Mouse (Mus musculus) stomach, embryonic 14.5 days (tissue): Measurements from ENCODE around the gene Olfr763. TPM values are rescaled to one million over a fixed set of nuclear protein-coding genes. Genes with fewer than 3 reads are reported as not detected.
"Not testable (repeated sequence)": the region's sequence is repeated elsewhere in the genome, so short reads cannot be mapped to it uniquely, and the experiment has no call there.

ENCODE experiments used
- ATAC-seq: fragments of 200-750 bp; cut with Nextera tagmentation; 2 replicates; pipeline ENCODE4 v1.8.0; 2017; ENCODE audit warnings: low read depth, moderate TSS enrichment; ENCODE audit not compliant: insufficient number of reproducible peaks, insufficient read depth, low FRiP score
- H3K27ac ChIP-seq: fragments of 300-500 bp; sonication (generic); 2 replicates; pipeline ENCODE4 v1.5.1; 2014; ENCODE audit warnings: mild to moderate bottlenecking, low read length, moderate library complexity, mixed read lengths
- H3K27me3 ChIP-seq: fragments of 300-500 bp; sonication (generic); 2 replicates; pipeline ENCODE4 v1.6.1; 2014; ENCODE audit warnings: low read length, control low read depth, mixed read lengths; ENCODE audit not compliant: control insufficient read depth, insufficient read depth
- H3K36me3 ChIP-seq: fragments of 300-500 bp; sonication (generic); 2 replicates; pipeline ENCODE4 v1.6.1; 2014; ENCODE audit warnings: mild to moderate bottlenecking, control low read depth, low read length, moderate library complexity, mixed read lengths; ENCODE audit not compliant: control insufficient read depth, insufficient read depth
- H3K4me1 ChIP-seq: fragments of 300-500 bp; sonication (generic); 2 replicates; pipeline ENCODE4 v1.6.1; 2014; ENCODE audit warnings: low read length, control low read depth, mixed read lengths; ENCODE audit not compliant: control insufficient read depth, insufficient read depth
- H3K4me2 ChIP-seq: fragments of 300-500 bp; sonication (generic); replicated peaks from 2 replicates; pipeline ENCODE4 v1.6.1; 2014; ENCODE audit warnings: low read depth, low read length, control low read depth
- H3K4me3 ChIP-seq: fragments of 300-500 bp; sonication (generic); 2 replicates; pipeline ENCODE4 v1.5.1; 2014; ENCODE audit warnings: low read depth, low read length, control low read depth
- H3K9ac ChIP-seq: fragments of 300-500 bp; sonication (generic); replicated peaks from 2 replicates; pipeline ENCODE4 v1.6.1; 2014; ENCODE audit warnings: low read depth, mild to moderate bottlenecking, control low read depth, low read length, moderate library complexity, mixed read lengths
- H3K9me3 ChIP-seq: fragments of 300-500 bp; sonication (generic); 2 replicates; pipeline ENCODE4 v1.6.1; 2016; ENCODE audit warnings: low read depth, low read length, control low read depth; ENCODE audit not compliant: control insufficient read depth
- WGBS: fragments of 180-500 bp; shearing (Covaris S2); extraction: QIAGEN DNeasy Blood & Tissue Kit; methylation state at CpG from one replicate; pipeline ENCODE4 v1.1.7; 2014; 5-methylcytosine and 5-hydroxymethylcytosine counted together
- polyA plus RNA-seq: library from polyadenylated mRNA; unstranded; fragments of >200 nt; fragmentation: Nextera tagmentation; extraction: Ambion mirVana; gene quantifications from 2 replicates; pipeline ENCODE4 v1.2.1, GENCODE M21; 2014

Olfr763 gene
- polyA plus RNA-seq, 1 experiment from 2014 or later, result not detected

- Histone ChIP-seq H3K27ac (no peak overlapping the region), H3K36me3 (no peaks in the 10 kb centered on the region), H3K27me3 (no peaks in the 10 kb centered on the region), H3K4me2 (no peak overlapping the region), H3K9ac (no peak overlapping the region), H3K4me1 (no peaks in the 10 kb centered on the region), H3K9me3 (no peaks in the 10 kb centered on the region), H3K4me3 (no peak overlapping the region)
- no peak for ATAC-seq
Measured at GRCm38 (mm10) chr10:129014477-129014876, 3.9 kb downstream of the Olfr763 start.

DNA sequence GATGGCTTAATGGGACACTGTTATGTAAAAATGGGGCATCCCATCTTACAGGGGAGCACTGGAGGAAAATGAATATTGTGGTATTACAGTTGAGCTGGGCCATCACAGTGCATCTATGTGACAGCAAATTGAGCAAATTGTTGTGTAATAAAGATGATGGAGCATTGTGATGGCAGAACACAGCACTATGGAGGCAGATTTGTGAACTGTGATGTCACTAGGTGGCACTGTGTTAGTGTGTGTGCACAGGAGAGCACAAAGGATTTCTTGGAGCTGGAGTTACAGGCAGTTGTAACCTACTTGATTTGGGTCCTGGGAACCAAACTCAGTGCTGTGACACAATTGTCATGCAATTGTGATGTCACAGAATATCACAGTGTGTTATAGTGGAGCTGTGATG lies 12.7 kb downstream of the Olfr763 start:
- ATAC-seq, result peak; percentile 33; the same call in 1 of the 2 replicates
- no peak overlapping the region for H3K4me2 ChIP-seq
- no peaks in the 10 kb centered on the region for H3K4me1 ChIP-seq
- no peaks in the 10 kb centered on the region for H3K27me3 ChIP-seq
- no peak overlapping the region for H3K9ac ChIP-seq
- no peaks in the 10 kb centered on the region for H3K36me3 ChIP-seq
- H3K27ac ChIP-seq, result no peak overlapping the region
- H3K4me3 ChIP-seq, result no peak overlapping the region
- no peaks in the 10 kb centered on the region for H3K9me3 ChIP-seq

DNA sequence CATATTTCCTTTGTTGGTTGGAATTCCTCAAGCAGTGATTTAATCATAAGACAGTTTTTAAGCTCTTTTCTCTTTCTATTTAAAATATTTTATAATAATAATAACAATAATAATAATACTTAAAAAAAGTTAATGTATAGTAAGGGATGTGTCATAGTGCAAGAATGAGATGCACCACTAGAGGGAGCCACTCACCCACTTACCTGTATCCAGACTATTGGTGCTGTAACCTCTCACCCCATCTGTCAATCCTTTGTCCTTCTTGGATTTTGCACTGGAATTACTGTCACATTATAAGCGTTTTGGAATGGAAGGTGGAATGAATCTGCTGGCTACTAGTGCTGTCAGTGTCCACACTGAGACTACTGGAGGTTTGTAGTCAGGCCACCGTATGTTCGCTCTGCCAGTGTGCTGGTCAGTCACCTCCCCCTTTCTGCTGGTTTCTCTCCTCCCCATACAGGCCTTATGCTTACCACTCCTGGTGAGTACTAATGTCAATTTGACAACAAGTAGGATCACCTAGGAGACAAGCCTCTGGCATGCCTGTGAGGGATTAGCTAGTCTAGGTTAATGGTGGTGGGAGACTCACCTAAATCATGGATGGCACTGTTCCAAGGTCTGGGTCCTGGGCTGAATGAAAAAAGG lies 15.5 kb downstream of the Olfr763 start:
- H3K4me3 ChIP-seq, result no peak overlapping the region
- no peak overlapping the region for H3K4me2 ChIP-seq
- H3K9ac ChIP-seq, result no peak overlapping the region
- WGBS, result 57% methylated on average over 3 of the region's 3 CpGs
- no peaks in the 10 kb centered on the region for H3K9me3 ChIP-seq
- H3K27ac ChIP-seq, result no peak overlapping the region
- H3K4me1 ChIP-seq, result no peaks in the 10 kb centered on the region
- H3K27me3 ChIP-seq, result no peaks in the 10 kb centered on the region
- no peaks in the 10 kb centered on the region for H3K36me3 ChIP-seq
- ATAC-seq, result no peak

GRCm38 (mm10) chr10:129028343-129028742 lies 17.8 kb downstream of the Olfr763 start:
- 67% methylated on average over 2 of the region's 2 CpGs for WGBS

GRCm38 (mm10) chr10:129039796-129040195 lies 29.2 kb downstream of the Olfr763 start, which contains the start of gene Olfr764-ps1:
Olfr764-ps1 (minus strand) TSS chr10:129039896.
- Histone ChIP-seq H3K27ac (no peak within 1 kb of the TSS), H3K9me3 (no peaks in the 10 kb centered on the region), H3K4me3 (no peak within 1 kb of the TSS), H3K27me3 (no peaks in the 10 kb centered on the region), H3K4me2 (no peak within 1 kb of the TSS), H3K4me1 (no peaks in the 10 kb centered on the region), H3K36me3 (no peaks in the 10 kb centered on the region), H3K9ac (no peak within 1 kb of the TSS)
- WGBS, result 77% methylated on average over 3 of the region's 3 CpGs
- ATAC-seq, result no peak

More at GRCm38 (mm10) chr10:129028343-129028742, 17.8 kb downstream of the Olfr763 start:
- no peak overlapping the region for H3K9ac ChIP-seq
- H3K9me3 ChIP-seq, result no peaks in the 10 kb centered on the region
- no peaks in the 10 kb centered on the region for H3K27me3 ChIP-seq
- H3K4me2 ChIP-seq, result no peak overlapping the region
- H3K36me3 ChIP-seq, result no peaks in the 10 kb centered on the region
- ATAC-seq, result no peak
- H3K4me3 ChIP-seq, result no peak overlapping the region
- no peak overlapping the region for H3K27ac ChIP-seq
- H3K4me1 ChIP-seq, result no peaks in the 10 kb centered on the region

- not testable (repeated sequence) for H3K27ac ChIP-seq, ATAC-seq, H3K36me3 ChIP-seq, H3K27me3 ChIP-seq, H3K9ac ChIP-seq, H3K9me3 ChIP-seq, H3K4me2 ChIP-seq, H3K4me3 ChIP-seq, H3K4me1 ChIP-seq
Measured at GRCm38 (mm10) chr10:129049898-129050297, 39.3 kb downstream of the Olfr763 start, which contains the start of gene Olfr765. Olfr765 (minus strand) TSS chr10:129049998.

Other genes starting within 250 kb of the Olfr763 start
- 0.78 and 1.2 TPM in 2 replicates for gene Mmp19, start 219.9 kb upstream of the Olfr763 start, polyA plus RNA-seq
- 40.0 and 40.2 TPM in 2 replicates for gene Dnajc14, start 206.7 kb upstream of the Olfr763 start, polyA plus RNA-seq
- 17.2 and 19.3 TPM in 2 replicates for gene Tmem198b, start 206.4 kb upstream of the Olfr763 start, polyA plus RNA-seq
- gene Sarnp, start 193.5 kb upstream of the Olfr763 start, polyA plus RNA-seq, result 204 and 209 TPM in 2 replicates
- 69.6 and 76.6 TPM in 2 replicates for gene Ormdl2, start 189.1 kb upstream of the Olfr763 start, polyA plus RNA-seq
- gene Gdf11, start 119.1 kb upstream of the Olfr763 start, polyA plus RNA-seq, result 4.2 and 4.6 TPM in 2 replicates
- gene Cd63, start 109.8 kb upstream of the Olfr763 start, polyA plus RNA-seq, result 663 and 664 TPM in 2 replicates
- 14.9 and 17.1 TPM in 2 replicates for gene Rdh5, start 87.9 kb upstream of the Olfr763 start, polyA plus RNA-seq
- 222 and 236 TPM in 2 replicates for gene Bloc1s1, start 86.8 kb upstream of the Olfr763 start, polyA plus RNA-seq
- gene Itga7, start 77.0 kb upstream of the Olfr763 start, polyA plus RNA-seq, result 2.6 and 4.4 TPM in 2 replicates
- gene Mettl7b, start 49.8 kb upstream of the Olfr763 start, polyA plus RNA-seq, result 0.35 TPM in 1 of 2 replicates, not detected in the other
- not detected in 2 replicates for gene Olfr9, start 21.4 kb upstream of the Olfr763 start, polyA plus RNA-seq
- not detected in 2 replicates for gene Olfr764-ps1, start 29.1 kb downstream of the Olfr763 start, polyA plus RNA-seq
- not detected in 2 replicates for gene Olfr765, start 39.2 kb downstream of the Olfr763 start, polyA plus RNA-seq
- not detected in 2 replicates for gene Olfr766-ps1, start 58.2 kb downstream of the Olfr763 start, polyA plus RNA-seq
- gene Olfr767, start 72.1 kb downstream of the Olfr763 start, polyA plus RNA-seq, result not detected in 2 replicates
- gene Olfr768, start 88.6 kb downstream of the Olfr763 start, polyA plus RNA-seq, result not detected in 2 replicates
- not detected in 2 replicates for gene Olfr769, start 107.1 kb downstream of the Olfr763 start, polyA plus RNA-seq
- gene Olfr770, start 128.2 kb downstream of the Olfr763 start, polyA plus RNA-seq, result not detected in 2 replicates
- gene Olfr771, start 154.0 kb downstream of the Olfr763 start, polyA plus RNA-seq, result not detected in 2 replicates
- gene Olfr772, start 167.1 kb downstream of the Olfr763 start, polyA plus RNA-seq, result not detected in 2 replicates
- not detected in 2 replicates for gene Olfr773, start 176.6 kb downstream of the Olfr763 start, polyA plus RNA-seq
- gene Olfr774, start 225.4 kb downstream of the Olfr763 start, polyA plus RNA-seq, result not detected in 2 replicates
- not detected in 2 replicates for gene Olfr775, start 237.6 kb downstream of the Olfr763 start, polyA plus RNA-seq
- gene Olfr776, start 248.3 kb downstream of the Olfr763 start, polyA plus RNA-seq, result not detected in 2 replicates